Mouse (Mus musculus) adrenal gland, adult (tissue): ENCODE measurements around the gene Nxnl1.
A peak's percentile ranks its signal among the peaks of the same experiment; 100 is the strongest.
"Not testable (repeated sequence)": the region's sequence is repeated elsewhere in the genome, so short reads cannot be mapped to it uniquely, and the experiment has no call there.

Source experiments
- DNase-seq, 2 experiments: peaks; one replicate each; pipeline ENCODE4 v3.0.0; 2022 to 2023; ENCODE audit warnings: low spot score in 1 of 2; ENCODE audit not compliant: inconsistent age in 2 of 2

The Nxnl1 gene

DNA sequence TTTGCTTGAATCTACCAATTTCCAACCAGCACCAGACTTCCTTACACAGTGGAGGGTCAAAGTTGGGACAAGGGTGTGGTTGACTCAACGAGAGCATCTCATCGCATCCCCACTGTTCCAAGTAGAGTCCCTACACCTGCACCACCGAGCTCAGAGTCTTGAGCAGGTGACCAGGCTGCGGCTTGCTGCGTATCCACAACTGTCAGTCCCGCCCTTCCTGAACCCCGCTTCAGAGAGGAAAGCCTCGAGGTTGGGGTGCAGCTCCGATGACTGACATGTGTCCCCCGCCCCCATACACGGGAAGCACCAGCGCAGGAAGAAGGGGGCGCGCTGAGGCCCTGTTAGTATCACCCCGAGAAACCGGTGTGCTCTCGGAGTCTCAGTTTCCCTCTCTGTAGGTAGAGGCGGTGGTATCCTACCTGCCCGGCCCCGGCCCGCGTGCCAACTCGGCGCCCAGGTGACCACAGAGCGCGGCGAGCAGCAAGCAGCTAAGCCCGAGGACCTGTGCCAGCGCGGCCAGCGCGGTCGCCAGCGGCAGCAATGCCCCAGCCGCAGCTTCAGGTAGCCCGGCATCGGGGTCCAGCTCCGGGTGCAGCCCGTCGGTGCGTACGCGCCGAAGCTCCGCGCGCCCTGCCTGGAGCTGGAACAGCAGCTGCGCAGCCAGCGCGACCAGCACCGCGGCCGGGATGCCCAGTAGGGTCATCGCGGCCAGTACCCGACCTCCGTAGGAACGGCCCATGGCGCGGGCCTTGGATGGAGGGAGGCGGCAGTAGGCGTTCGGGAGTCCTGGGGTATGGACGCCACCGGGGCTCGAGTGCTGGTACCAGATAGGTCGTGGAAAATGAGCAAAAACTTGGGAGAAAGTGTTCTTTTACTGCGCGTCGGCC is 8.1 kb downstream of the Nxnl1 start, which contains the start of gene Tmem221:
Gene Tmem221, minus strand, starts transcription at position 801 of the 887 bp plus-strand sequence.
- DNase-seq = peak in 1 of 2 experiments; percentile 49

DNA sequence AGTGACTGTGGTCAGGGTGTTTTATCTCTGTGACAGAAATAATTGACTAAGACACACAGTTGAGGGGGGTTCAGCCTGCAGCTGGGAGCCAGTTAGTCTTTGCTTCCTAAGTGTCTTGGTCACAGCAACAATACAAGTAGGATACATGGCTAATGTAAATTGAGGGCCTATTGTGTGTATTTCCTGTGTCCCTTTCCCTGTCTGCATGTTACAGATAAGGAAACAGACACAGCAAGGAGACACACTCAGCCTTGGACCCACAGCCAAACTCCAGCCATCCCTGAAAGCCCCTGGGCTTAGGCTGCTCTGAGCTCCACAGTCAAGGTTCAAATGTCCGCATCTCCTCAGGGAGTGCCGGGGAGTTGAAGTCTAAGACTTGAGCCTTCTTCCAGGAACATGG is 11.8 kb downstream of the Nxnl1 start:
- DNase-seq = no peak

DNA sequence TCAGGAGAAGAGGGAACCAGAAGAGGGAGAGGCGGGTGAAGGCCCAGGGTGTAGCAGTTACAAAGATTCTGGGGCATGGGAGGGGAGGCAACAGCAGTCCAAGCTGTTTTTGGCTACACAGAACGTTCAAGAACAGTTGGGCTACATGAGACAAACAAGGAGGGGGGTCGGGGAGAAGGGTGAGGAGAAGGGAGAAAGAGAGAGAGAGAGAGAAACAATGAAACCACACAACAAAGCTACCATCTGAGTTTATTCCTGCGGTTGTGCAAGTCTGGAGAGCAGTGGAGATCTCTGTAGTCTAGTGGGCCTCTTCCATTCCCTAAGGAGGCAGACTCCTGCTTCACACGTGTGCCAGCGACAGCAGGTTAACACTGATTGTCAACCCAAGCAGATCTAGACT is 12.4 kb downstream of the Nxnl1 start:
- no peak for DNase-seq

DNA sequence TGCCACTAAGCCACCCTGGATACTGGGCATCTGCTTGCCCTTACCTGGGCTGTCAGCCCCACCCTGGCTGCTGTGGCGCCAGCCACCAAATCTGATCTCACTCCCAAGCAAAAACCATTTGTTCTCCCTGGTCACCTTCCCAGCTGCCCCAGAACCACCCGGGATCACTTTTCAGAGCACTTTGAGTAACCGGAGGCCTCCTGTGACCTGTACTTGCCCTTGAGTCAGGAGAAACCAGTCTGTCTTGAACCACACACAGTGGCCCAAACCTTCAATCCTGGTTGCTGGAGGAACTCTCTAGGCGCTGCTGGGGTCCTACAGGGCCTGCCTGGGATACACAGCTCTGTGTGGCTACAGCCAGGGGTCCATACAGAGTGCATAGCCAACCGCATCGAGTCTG is 13.6 kb downstream of the Nxnl1 start:
- no peak for DNase-seq

DNA sequence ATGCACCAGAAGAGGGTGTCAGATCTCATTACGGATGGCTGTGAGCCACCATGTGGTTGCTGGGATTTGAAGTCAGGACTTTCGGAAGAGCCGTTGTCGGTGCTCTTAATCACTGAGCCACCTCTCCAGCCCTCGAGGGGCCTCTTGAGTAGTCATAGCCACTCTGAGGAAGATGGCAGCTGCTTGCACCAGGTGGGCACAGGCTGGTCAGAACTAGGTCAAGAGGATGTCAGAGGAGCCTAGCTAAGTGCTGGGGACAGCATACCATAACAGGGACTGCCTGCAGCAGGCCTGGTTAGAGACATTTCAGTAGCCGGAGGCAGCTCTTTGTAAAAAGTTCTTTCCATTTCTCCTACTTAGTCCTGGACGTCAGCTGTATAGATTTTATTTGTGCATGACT is 15.6 kb downstream of the Nxnl1 start:
- DNase-seq = no peak

DNA sequence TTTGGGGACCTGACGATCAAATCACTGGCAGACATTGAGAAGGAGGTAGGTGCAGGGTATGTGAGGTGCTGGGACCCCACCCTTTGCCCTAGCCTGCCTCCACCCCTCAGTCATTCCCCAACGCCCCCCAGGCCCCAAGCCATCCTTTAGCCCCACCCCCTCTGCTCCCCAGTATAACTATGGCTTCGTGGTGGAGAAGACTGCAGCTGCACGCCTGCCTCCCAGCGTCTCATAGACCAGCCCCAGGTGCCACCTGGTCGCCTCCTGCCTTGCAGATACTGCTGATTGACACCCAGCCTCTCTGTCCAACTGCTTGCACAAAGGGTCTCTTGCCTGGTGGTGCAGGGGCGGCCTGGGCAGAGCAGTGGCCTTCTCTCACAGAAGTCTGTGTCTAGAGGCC is 18.8 kb downstream of the Nxnl1 start:
- no peak for DNase-seq

DNA sequence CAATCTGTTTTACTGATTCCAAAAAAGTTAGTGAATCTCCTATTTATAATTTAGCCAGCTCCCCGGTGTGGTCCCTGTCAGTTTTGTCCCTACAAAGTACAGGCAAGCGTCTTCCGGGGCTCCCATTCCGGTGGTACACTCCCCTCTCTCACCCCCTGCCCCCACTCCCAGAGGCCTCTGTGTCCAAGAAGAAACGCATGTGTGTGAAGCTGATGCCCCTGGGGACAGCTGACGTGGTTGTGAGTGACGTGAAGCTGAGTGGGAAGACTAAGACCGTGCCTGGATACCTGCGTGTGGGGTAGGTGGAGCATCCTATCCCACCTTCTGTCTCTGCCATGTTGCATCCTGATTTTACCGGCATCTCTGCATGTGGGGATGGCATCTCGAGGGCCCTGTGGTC is 21.3 kb downstream of the Nxnl1 start:
- no peak for DNase-seq

DNA sequence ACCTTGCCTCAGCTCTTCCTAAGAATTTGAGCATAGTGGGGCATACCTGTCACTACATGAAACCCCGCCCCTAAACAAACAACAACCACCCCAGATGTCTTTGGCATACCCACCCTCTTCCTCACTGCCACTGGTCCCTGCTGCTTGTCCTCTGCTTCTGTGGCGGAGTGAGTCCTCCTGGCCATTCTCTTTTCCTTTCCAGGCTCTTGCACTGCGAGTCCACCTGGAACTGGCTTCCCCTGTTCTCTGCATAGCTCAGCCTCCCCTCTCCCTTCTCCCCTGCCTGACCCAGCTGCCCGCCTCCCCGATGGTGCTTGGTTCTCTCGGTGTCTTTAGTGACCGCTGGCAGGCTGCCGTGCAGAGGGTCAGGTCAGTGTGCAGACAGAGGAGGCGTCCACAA is 22.6 kb downstream of the Nxnl1 start:
- no peak for DNase-seq

DNA sequence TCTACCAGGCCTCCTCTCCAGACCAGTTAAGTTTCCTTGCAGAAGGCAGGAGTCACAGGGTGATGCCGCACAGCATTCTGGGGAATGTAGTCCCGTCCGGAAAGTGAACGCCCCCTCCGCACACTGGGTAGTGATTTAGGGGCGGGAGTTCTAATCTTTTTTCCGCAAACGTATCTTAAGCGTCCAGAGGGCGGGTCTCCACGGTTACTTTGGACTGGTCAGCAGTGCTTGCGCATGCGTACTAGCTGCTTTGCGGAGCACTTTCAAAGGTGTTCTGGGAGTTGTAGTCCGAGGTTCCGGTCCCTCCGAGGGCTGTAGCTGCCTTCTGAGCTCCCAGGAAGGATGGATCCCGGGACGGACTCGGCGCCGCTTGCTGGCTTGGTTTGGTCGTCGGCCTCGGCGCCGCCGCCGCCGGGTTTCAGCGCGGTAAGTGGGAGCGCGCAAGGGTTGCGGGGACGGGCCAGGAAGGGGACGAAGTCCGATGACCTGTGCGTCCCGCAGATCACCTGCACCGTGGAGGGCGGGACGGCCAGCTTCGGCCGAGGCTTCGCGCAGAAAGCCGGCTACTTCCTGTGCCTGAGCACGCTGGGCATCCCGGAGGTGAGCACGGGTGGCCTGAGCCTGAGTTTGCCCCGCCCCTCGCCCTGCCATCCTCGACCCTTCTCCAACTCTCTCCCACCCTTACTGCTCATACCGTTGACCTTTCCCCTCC is 23.6 kb downstream of the Nxnl1 start, which contains the start of gene Mvb12a:
Gene Mvb12a, plus strand, starts transcription at position 291 of the 712 bp plus-strand sequence.
- peak; percentile 98 to 99 for DNase-seq

DNA sequence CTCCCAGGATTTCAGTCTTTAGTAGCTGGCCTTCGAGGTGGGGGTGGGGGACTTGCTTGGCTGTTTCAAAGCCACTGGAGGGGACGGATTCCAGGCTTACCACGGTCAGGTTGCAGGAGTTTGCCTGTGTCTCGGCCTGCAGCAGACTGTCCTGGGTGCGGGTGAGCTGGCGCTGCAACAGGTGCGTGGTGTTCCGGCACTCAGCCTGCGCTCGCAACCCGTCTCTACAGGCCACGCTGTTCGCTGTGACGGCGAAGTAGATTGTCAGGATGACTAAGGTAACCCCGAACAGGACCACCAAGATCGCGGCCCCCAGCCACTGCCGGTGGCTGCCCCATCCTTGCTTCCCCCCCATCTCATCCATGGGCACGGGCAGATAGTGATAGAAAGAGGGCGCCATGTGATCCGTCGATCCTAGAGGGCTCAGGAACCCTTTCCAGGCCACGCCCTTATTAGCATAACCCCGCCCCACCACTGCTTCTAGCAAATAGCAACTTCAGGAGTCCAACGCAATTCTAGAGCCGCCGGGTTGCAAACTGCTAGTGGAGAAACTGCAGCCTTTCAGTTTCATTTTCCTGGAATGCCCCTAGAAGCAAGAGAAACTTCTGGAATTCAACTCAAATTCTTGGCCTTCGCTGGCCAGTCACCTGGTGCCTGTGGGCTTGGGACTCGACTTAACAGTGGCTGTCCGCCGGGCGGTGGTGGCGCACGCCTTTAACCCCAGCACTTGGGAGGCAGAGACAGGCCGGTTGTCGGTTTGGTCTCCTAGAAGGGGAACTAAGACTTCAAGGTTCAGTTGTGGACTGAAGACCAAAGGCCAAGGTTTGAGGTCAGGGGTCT is 29.2 kb downstream of the Nxnl1 start, which contains the start of gene Bst2:
Gene Bst2, minus strand, starts transcription at position 429 of the 840 bp plus-strand sequence.
- peak; percentile 92 to 98 for DNase-seq

DNA sequence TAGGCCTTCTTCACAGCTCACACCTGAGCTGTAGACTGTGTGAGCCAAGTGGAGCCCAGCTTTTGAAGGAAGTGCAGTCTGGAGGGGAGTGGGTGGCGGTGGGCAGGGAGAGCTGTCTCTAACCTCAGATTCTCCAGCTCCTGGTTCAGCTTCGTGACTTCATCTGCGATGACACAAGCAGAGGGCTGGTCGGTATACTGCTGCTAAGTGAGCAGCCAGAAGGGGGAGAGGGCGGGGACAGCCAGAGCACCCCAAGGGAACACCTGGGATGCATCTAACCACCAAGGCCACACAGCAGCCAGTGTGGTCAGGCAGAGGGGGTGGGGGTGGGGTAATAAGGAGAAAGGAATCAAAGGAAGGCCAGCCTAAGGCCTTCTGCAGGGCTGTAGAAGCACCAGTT is 30.7 kb downstream of the Nxnl1 start:
- no peak for DNase-seq

DNA sequence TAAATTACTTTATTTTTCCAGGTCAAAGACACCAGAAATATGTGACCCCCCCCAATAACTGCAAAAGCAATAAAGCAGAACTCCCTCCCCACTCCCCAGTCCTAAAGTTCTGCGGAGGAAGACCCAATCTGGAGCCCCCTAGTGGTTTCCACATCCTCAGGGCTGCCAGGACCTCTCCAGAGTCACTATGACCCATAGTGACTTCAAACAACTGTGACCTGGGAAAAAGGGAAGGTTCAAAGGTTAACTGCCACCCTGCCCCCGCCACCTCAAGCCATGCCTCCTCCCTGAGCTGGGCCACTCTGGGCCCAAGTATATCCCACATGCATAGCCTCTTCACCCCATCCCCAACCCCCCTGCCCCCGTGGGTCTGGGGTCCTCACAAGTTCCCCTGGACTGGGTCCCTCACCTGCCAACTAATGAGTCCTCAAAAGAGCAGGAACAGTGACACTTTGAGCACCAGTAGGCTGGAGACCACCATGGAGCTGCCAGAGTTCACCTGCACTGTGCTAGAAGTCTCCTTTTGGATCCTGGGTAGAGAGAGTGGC is 32.1 kb downstream of the Nxnl1 start:
- no peak for DNase-seq

DNA sequence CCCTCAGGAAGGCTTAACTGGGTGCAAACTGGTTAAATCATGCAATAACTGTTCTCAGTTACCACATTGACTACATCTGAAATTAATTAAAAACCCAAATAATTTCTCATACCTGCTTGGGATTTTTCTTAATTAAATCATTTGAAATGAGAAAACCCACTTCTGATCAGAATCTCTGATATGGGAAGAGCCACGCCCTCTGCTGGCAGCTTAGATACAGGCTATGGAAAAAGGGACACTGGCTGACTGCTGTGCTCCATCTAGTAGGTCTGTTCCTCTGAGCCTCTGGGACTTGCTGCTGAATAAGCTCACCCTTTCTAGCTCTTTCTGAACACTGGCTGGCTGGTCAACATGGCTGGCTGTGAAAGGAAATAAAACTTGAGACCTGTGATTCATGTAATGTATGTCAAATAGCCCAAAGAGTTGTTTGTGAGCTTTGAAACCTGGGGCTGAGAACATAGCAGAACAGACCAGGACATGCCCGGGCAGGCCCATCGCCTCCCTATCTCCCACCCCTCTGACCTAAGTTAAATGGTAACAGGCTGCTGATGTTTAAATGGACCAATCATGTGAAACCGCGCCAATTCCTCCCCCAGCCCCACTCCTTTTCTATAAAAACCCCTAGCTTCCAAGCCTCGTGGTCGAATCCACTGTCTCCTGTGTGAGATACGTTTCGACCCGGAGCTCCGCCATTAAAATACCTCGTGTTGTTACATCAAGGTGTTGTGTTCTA is 35.5 kb downstream of the Nxnl1 start:
- not testable (repeated sequence) for DNase-seq

DNA sequence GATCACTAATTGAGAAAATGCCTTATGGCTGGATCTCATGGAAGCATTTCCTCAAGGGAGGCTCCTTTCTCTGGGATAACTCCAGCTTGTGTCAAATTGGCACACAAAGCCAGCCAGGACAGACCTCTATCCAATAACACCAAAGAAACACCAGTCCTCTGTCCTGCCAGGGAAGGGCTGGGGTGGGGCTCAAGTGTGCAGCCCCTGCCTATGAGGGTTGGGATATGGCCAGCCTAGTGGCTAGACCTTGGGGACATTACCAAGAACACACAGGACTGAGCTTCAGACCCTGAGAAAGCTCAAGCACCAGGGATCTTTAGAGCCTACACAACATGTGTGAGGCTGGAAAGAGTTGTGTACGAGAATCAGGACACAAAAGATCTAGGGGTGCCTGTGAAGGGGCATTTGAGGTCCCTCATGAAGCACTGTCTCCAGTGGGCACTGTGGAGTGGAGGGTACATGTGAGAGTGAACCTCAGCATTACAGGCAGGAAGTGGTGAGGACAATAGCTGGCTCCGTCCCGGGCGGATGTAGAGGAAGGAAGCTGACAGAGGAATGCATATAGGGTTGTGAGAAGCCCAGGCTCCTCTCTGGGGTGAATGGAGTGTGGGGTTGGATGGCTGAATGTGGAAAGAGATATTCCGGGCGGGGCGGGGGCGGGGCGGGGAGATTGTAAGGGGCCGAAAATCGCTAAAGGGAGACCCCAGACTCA is 37.9 kb downstream of the Nxnl1 start:
- no peak for DNase-seq

DNA sequence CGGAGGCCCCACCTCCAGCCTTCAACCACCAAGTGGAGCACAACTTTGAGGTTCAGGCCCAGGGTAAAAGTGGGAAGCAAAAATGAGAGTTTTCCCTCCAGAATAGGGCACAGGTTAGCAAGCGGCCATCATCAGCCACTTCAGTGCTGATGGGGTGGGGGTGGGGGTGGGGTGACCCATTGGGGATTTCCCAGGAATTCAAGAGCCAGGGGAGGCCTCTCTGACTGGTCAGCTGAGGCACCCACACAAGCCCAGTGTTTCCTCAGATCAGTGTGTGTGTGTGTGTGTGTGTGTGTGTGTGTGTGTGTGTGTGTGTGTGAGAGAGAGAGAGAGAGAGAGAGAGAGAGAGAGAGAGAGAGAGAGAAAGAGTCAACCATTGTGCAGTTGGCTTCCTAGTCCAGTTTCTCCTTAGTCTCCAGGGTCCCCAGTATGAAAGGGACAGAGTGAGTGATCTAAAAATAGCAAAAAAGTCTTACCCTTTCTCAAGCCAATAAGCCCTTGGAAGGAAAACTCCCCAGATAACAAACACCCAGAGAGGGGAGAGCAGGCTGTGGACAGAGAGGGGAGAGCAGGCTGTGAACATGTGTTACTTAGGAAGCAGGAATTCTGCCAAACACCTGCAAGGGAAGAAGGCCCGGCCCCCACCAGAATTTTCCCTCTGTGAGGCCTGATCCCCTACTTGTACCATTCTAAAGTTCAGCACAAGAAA is 39.1 kb downstream of the Nxnl1 start:
- DNase-seq = no peak

DNA sequence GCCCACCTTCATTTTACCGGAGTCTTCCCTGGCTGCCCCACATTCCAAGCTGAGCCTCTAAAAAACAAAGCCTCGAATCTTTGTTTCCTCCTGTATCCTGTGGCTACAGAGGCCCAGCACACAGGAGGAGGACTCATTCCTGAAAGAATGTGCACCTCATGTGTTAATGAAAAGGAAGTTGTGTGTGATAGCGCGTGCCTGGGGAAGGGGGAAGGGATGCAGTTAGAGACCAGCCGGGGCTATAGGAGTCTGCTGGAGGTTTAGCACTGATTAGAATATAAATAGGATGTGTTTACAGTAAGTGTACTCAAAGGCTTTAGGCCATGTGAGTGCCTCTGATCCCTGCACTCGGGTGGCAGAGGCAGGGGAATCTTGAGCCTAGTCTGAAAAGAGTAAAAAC is 40.1 kb downstream of the Nxnl1 start:
- no peak for DNase-seq

DNA sequence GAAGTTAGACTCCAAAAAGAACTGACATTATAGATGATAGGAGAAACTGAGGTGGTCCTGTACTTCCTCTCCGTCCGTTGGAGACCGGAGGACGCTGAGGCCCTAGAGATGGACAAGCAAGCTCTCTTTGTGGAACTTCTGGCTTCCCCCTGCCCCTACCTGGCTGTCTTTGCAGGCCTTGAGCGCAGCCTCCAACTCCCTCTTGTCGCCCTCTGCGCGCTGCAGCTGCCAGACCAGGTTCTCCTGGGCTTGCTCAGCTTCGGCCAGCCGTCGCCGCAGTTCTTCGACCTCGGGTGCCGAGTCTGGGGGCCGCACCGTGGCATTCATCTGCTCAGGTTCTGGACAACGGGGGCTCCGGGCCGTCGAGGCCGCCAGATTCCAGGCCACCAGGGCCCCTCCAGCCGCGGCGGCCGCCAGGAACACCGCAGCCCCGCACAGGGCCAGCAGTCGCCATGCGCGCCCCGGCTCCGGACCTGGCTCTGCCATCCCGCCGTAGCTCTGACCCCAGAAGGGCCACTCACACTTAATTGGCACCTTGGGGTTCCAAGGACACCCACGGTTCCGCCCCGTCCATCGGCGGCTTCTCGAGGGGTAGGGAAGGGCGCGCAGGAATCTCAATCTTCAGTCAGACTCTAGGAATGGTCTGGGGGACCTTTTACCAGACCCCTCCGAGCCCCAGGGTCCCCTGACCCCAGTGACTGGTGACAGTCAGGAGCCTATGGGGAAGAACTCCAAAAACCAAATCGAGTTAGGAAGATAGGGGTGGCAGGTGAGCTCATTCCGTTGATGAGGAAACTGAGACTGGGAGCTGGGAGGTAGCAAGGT is 41.0 kb downstream of the Nxnl1 start, which contains the start of gene Ccdc194:
Gene Ccdc194, minus strand, starts transcription at position 486 of the 825 bp plus-strand sequence.
- DNase-seq = no peak

DNA sequence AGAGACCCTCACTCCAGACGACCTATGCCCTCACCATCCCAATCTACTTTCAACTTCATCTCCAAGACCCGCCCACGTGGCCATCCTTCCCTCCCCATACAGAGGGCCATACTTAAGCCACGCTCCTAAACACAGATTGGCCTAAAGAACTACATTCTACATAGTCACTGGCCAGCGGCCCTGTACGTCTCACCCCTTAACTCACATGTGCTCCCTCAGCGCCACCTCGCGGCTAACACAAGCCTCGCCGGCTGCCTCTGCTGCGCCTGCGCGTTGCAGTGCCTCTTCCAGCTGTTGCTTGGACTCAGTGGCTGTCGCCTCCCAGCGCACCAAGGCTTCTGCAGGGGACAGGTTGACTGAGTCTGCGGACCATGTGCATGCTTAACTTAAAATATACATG is 44.8 kb downstream of the Nxnl1 start:
- DNase-seq = peak; percentile 94 to 98
